Mouse (Mus musculus) cerebellum, postnatal 36 days (tissue): ENCODE measurements at regions not wholly inside any gene's neighbourhood (a gene's known extent, or its start where the extent isn't known, plus 50 kb on each side); places are given as distances from the start of the nearest gene placed in this dataset.

Experiments used
- DNase-seq, 2 experiments: peaks; one replicate each; pipeline ENCODE4 v3.0.0; 2021 to 2022; ENCODE audit warnings: mixed read lengths in 2 of 2

GRCm38 (mm10) chr1:57574530-57574929, 167.6 kb upstream of the Tyw5 start:
- no peak for DNase-seq

GRCm38 (mm10) chr1:57576066-57576753, 169.3 kb upstream of the Tyw5 start:
- no peak for DNase-seq

- no peak for DNase-seq
Observed at GRCm38 (mm10) chr1:57579086-57579485, 172.2 kb upstream of the Tyw5 start.

GRCm38 (mm10) chr1:57593707-57594589, 180.0 kb upstream of the Spats2l start:
- DNase-seq = peak; percentile 16 to 30

- no peak for DNase-seq
Observed at GRCm38 (mm10) chr1:57594815-57595214, 179.1 kb upstream of the Spats2l start.

- DNase-seq = no peak
Observed at GRCm38 (mm10) chr1:57600951-57601350, 173.0 kb upstream of the Spats2l start.

GRCm38 (mm10) chr1:57605525-57605924, 168.4 kb upstream of the Spats2l start:
- no peak for DNase-seq

GRCm38 (mm10) chr1:57606060-57606683, 167.8 kb upstream of the Spats2l start:
- DNase-seq = no peak

GRCm38 (mm10) chr1:57607026-57607425, 166.9 kb upstream of the Spats2l start:
- DNase-seq = no peak

- DNase-seq = no peak
Observed at GRCm38 (mm10) chr1:57607626-57608422, 166.1 kb upstream of the Spats2l start.

- DNase-seq = no peak
Observed at GRCm38 (mm10) chr1:57608423-57608679, 165.6 kb upstream of the Spats2l start.

- DNase-seq = no peak
Observed at GRCm38 (mm10) chr1:57609307-57609706, 164.7 kb upstream of the Spats2l start.

- no peak for DNase-seq
Observed at GRCm38 (mm10) chr1:57612171-57612570, 161.8 kb upstream of the Spats2l start.

GRCm38 (mm10) chr1:57612931-57613804, 160.8 kb upstream of the Spats2l start:
- DNase-seq = no peak

- no peak for DNase-seq
Observed at GRCm38 (mm10) chr1:57615155-57615554, 158.8 kb upstream of the Spats2l start.

GRCm38 (mm10) chr1:57617316-57617715, 156.6 kb upstream of the Spats2l start:
- DNase-seq = no peak

GRCm38 (mm10) chr1:57622561-57622960, 151.4 kb upstream of the Spats2l start:
- no peak for DNase-seq

GRCm38 (mm10) chr1:57633986-57634385, 140.0 kb upstream of the Spats2l start:
- DNase-seq = no peak

GRCm38 (mm10) chr1:57642131-57642530, 131.8 kb upstream of the Spats2l start:
- DNase-seq = no peak

GRCm38 (mm10) chr1:57643466-57644097, 130.4 kb upstream of the Spats2l start:
- DNase-seq = no peak

- no peak for DNase-seq
Observed at GRCm38 (mm10) chr1:57664962-57665361, 109.0 kb upstream of the Spats2l start.

GRCm38 (mm10) chr1:57665724-57666123, 108.2 kb upstream of the Spats2l start:
- no peak for DNase-seq
